Mouse (Mus musculus): Measurements from ENCODE around the gene Gpr4. TPM values are rescaled to one million over a fixed set of nuclear protein-coding genes. Genes with fewer than 3 reads are reported as not detected.

Gene Gpr4
- total and polyA plus RNA-seq, 3 experiments, result 0.15 to 0.19 TPM; not detected in 1

GRCm38 (mm10) chr7:19269721-19270441, 57.5 kb downstream of the Gpr4 start:
- peaks cover 0 to 21% of the 10 kb centered on the region in 2 experiments; a peak in 2 of 4 replicates for H3K36me3 ChIP-seq (ENCODE audit: control insufficient read depth in 1 of 2, insufficient read depth in 2 of 2, low read length in 2 of 2)
- H3K9ac ChIP-seq (ENCODE audit: control insufficient read depth, low read depth, low read length, poor library complexity, severe bottlenecking), result peak overlapping the region; percentile 89
- peak overlapping the region; percentile 94 to 96 for H3K4me3 ChIP-seq (ENCODE audit: control insufficient read depth in 1 of 2, insufficient read depth in 1 of 2, low read depth in 2 of 2, low read length in 2 of 2)
- TF ChIP-seq SMC3 (IDR thresholded peaks at IDR 0.05; ENCODE audit: low read depth, low read length) (no peak), MAZ (IDR thresholded peaks at IDR 0.05; ENCODE audit: low read depth, low read length) (peak; percentile 39; the same call in 1 of the 2 replicates), ETS1 (IDR thresholded peaks at IDR 0.05; ENCODE audit: low read depth, low read length) (0 out of 2 replicates have a peak, but pooled peaks have one; percentile 5), ZNF384 (IDR thresholded peaks at IDR 0.05; ENCODE audit: low read depth, low read length) (no peak), CHD1 (IDR thresholded peaks at IDR 0.05; ENCODE audit: low read depth, low read length) (peak; percentile 46; the same call in 1 of the 2 replicates), NELFE (IDR thresholded peaks at IDR 0.05; ENCODE audit: low read depth, low read length) (peak; percentile 32; the same call in 1 of the 2 replicates), HCFC1 (IDR thresholded peaks at IDR 0.05; ENCODE audit: low read depth, low read length) (0 out of 2 replicates have a peak, but pooled peaks have one; percentile 21), MXI1 (IDR thresholded peaks at IDR 0.05; ENCODE audit: low read depth, low read length) (0 out of 2 replicates have a peak, but pooled peaks have one; percentile 15), ELF1 (IDR thresholded peaks at IDR 0.05; ENCODE audit: low read depth, low read length) (0 out of 2 replicates have a peak, but pooled peaks have one; percentile 10)
- H3K4me1 ChIP-seq (ENCODE audit: control insufficient read depth in 1 of 2, insufficient read depth in 2 of 2, low read length in 2 of 2), result peaks cover 3 to 34% of the 10 kb centered on the region in 2 experiments; a peak in 3 of 4 replicates
- DNase-seq (ENCODE audit: low read depth, low spot score), result peak; percentile 63
- peaks cover 44% of the 10 kb centered on the region for H3K79me2 ChIP-seq (ENCODE audit: control insufficient read depth, insufficient read depth, low read length, poor library complexity)
- H3K27ac ChIP-seq (ENCODE audit: control insufficient read depth, low read depth, low read length), result peak overlapping the region; percentile 79
- no peaks in the 10 kb centered on the region for H3K27me3 ChIP-seq (ENCODE audit: control insufficient read depth in 1 of 2, insufficient read depth in 2 of 2, low read length in 2 of 2)
- H3K9me3 ChIP-seq (replicated peaks; ENCODE audit: insufficient read depth, low read length), result no peaks in the 10 kb centered on the region

DNA sequence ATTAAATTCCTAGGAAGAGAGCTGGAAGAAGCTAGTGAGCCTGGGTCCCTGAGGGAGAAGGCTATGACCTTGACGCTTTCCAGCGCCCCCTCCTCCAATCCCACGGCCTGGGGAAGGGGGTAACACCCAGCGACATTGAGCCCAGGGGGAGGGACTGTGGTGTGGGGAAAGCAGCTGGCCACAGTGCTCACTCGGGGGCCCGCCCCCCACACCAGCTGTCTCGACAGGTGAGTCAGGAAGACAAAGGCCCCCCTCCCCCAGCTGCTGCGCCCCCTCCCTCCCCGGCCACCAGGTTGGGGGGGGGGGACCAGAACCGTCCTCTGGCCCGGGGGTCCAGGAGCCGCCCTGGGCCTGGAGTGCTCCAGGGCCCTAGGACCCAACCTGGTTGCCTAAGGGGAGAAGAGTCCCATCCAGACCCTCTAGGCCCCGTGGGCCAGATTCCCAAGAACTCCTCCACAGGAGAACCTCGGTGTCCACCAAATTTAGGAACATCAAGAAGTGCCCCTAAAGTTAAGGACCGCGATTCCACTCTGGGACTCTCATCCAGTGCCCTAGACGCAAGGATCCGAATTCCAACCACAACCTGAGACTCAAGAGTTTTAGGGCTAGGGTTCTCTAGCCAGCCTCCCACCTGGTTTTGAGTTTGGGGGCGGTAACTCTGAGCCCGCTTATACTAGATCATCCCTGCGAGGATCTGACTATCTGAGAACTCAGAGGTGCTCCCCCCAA, 58.3 kb downstream of the Gpr4 start:
- H3K4me1 ChIP-seq (ENCODE audit: control insufficient read depth in 1 of 2, insufficient read depth in 2 of 2, low read length in 2 of 2), result peaks cover 3 to 28% of the 10 kb centered on the region in 2 experiments; a peak in 3 of 4 replicates
- peaks cover 0 to 18% of the 10 kb centered on the region in 2 experiments; a peak in 2 of 4 replicates for H3K36me3 ChIP-seq (ENCODE audit: control insufficient read depth in 1 of 2, insufficient read depth in 2 of 2, low read length in 2 of 2)
- peak overlapping the region; percentile 94 to 96 for H3K4me3 ChIP-seq (ENCODE audit: control insufficient read depth in 1 of 2, insufficient read depth in 1 of 2, low read depth in 2 of 2, low read length in 2 of 2)

More for the DNA sequence above, 58.3 kb downstream of the Gpr4 start:
- H3K27ac ChIP-seq (ENCODE audit: control insufficient read depth, low read depth, low read length), result peak overlapping the region; percentile 99
- no peak for TF ChIP-seq ELF1 (IDR thresholded peaks at IDR 0.05; ENCODE audit: low read depth, low read length)
- TF ChIP-seq ETS1 (IDR thresholded peaks at IDR 0.05; ENCODE audit: low read depth, low read length), result 0 out of 2 replicates have a peak, but pooled peaks have one; percentile 8
- TF ChIP-seq MAZ (IDR thresholded peaks at IDR 0.05; ENCODE audit: low read depth, low read length), result peak; percentile 8; the same call in 1 of the 2 replicates
- TF ChIP-seq MAX (IDR thresholded peaks at IDR 0.05; ENCODE audit: low read length), result no peak
- TF ChIP-seq SIN3A (IDR thresholded peaks at IDR 0.05; ENCODE audit: low read length), result peak; percentile 13
- H3K9ac ChIP-seq (ENCODE audit: control insufficient read depth, low read depth, low read length, poor library complexity, severe bottlenecking), result peak overlapping the region; percentile 89
- H3K9me3 ChIP-seq (replicated peaks; ENCODE audit: insufficient read depth, low read length), result no peaks in the 10 kb centered on the region
- peaks cover 44% of the 10 kb centered on the region for H3K79me2 ChIP-seq (ENCODE audit: control insufficient read depth, insufficient read depth, low read length, poor library complexity)
- DNase-seq (ENCODE audit: low read depth, low spot score), result no peak
- H3K27me3 ChIP-seq (ENCODE audit: control insufficient read depth in 1 of 2, insufficient read depth in 2 of 2, low read length in 2 of 2), result no peaks in the 10 kb centered on the region
